Mouse (Mus musculus) olfactory bulb, adult 2 months (tissue): Measurements from ENCODE around the gene Hspa12a.

ENCODE experiments used
- CTCF ChIP-seq: fragments of 200-500 bp; IDR thresholded peaks from 2 replicates; pipeline ENCODE4 v1.5.1; 2012; ENCODE audit warnings: low read depth, mild to moderate bottlenecking, low read length, moderate library complexity; ENCODE audit not compliant: insufficient read depth
- POLR2A ChIP-seq: fragments of 200-500 bp; IDR thresholded peaks from 2 replicates; pipeline ENCODE4 v1.6.1; 2012; ENCODE audit warnings: mild to moderate bottlenecking, low read depth, low read length, moderate library complexity; ENCODE audit not compliant: insufficient read depth

DNA sequence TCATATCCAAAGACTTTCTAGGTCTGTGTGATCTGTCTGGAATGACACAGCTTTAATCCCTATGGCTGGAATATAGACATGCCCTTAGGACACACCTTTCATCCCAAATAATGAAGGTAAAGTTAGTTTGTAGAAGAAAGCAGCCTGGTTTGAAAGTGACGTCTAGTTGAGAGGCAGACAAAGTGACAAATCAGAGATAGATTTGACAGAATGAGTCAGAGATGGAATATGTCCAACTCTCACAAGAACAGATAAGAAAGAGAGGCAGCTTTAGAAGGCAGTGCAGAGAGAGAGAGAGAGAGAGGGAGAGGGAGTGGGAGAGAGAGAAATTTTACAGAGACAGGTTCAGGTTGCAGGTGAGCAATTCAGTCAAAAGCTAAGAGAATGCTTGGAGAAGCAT is 119.1 kb downstream of the Hspa12a start:
- TF ChIP-seq CTCF: no peak
- no peak for TF ChIP-seq POLR2A
